Mouse (Mus musculus): Measurements from ENCODE around the gene Abcc4.
A peak's percentile ranks its signal among the peaks of the same experiment; 100 is the strongest.
"Not testable (repeated sequence)": the region's sequence is repeated elsewhere in the genome, so short reads cannot be mapped to it uniquely, and the experiment has no call there.

Abcc4 gene

DNA sequence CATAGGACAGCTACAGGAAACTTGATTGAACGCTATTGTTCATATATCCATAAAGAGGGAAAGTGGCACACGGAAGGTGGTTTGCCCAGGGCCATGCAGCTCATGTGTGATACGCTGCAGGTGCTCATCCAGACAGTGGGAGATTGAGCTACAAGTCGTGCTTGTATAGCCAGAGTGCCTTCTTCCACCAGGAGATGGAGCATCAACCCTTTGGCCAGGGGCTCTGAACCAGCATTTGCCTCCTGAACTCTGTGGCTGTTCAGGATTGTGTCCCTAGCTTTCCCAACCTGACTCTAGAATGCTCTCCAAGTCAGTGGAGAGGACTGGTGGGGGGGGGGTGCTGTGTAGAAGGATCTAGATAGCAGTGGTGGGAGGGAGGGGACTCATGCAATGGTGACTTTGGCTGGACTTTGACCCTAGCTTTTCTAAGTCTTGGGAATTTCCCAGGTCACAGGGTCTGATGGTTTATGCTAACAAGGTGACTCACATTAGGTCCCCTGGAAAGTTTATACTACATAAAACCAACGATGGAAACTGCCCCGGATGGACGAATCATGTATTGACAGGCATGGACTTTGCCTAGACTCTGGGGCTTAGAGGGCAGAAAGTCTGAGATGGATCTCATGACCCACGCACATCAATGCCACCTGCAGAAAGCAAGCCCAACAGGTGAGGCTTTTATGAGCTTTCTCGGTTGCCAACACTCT, 27.6 kb downstream of the Abcc4 start:
- no peak for DNase-seq (ENCODE audit: low spot score in 2 of 2)

DNA sequence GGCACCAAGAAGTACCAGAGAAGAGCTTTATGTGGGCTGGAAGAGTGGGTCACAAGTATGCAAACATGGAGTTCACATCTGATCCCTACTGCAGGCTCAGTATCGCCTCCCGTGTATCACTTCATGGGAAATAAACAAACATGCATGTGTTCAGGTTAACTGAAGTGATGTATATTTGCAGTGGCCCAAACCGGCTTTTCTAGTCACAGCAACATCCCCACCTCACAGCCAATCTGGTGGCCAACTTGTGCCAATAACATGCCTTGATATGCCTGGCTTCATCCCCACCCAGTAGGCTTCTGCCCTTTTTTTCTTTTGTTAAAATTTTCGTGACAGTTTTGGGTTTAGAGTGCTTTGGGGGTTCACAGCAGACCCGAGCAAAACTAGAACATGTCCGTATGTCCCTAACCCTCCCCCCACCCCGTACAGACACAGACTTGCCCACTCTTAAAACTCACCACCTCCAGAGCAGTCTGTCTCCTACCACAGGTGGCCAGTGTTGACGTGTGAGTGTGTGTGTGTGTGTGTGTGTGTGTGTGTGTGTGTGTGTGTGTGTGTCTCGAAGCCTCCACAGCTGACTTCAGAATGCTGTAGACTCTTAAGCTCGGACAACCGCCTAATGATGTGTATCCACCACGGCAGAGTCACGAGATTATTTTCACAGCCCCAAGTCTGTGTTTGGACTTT, 29.6 kb downstream of the Abcc4 start:
- no peak for DNase-seq (ENCODE audit: low spot score in 2 of 2)

- no peak for DNase-seq (ENCODE audit: low spot score in 2 of 2)
Measured at GRCm38 (mm10) chr14:118674705-118675139, 31.3 kb downstream of the Abcc4 start.

- DNase-seq (ENCODE audit: low spot score in 2 of 2) = no peak
Measured at GRCm38 (mm10) chr14:118674224-118674623, 31.8 kb downstream of the Abcc4 start.

DNA sequence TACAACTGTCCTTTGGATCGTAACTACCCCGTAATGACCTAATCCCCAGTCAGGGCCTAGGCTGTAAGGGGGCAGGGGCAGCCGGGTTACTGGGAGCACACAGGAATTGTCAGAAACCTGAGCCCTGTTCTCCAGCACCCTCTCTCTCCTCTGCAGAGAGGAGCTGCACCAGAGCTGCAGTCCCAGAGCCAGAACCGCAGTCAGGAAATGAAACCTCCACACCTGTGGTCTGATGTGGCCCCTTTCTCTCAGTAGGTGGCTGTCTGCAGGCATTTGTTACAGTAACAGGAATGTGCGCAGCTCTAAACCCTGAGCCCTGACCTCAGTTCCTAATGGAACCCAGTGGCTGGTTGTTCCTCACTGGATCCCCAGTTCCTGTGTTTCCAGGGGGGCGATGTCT, 32.5 kb downstream of the Abcc4 start:
- no peak for DNase-seq (ENCODE audit: low spot score in 2 of 2)

- not testable (repeated sequence) for DNase-seq (ENCODE audit: low spot score in 2 of 2)
Measured at GRCm38 (mm10) chr14:118672931-118673330, 33.1 kb downstream of the Abcc4 start.

DNA sequence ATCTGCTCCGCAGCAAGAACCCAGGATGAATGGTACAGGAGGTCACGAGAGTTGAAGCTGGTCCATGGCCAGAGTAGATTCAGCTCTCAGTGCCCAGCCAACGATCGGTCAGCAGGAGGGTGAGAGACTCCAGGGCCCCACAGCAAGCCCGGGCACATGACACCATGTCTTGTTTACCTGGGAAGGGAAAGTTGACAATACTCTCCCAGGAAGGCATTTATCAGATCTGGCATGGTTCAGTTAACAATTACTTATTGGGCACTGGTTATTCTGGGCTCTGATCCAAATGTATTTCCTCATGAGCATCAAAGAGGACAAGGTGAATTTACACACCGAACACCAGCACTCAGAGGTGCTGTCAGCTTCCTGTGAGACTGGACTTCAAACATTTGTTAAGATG, 38.5 kb downstream of the Abcc4 start:
- DNase-seq (ENCODE audit: low spot score in 2 of 2) = no peak

GRCm38 (mm10) chr14:118664661-118665060, 41.4 kb downstream of the Abcc4 start:
- no peak for DNase-seq (ENCODE audit: low spot score in 2 of 2)

- no peak for DNase-seq (ENCODE audit: low spot score in 2 of 2)
Measured at GRCm38 (mm10) chr14:118662625-118663276, 43.3 kb downstream of the Abcc4 start.

DNA sequence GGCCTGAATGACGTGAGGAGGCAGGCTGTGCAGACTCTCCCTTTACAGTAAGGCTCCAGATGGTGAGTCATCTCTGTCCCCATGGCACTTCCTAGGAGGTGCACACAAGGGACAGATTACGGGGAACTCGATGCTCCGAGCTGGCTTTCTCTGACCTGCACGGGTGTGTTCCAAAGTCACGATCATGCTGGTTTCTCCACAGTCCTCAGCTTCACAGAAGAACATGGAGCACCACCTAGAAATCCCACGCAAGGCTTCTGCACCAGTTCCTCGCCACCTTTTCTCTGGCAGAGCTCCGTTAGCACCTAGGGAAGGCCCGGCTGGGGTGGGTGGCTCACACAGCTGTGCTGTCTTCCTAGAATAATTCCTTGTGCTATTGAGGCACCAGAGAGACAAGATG, 43.9 kb downstream of the Abcc4 start:
- DNase-seq (ENCODE audit: low spot score in 2 of 2) = no peak

GRCm38 (mm10) chr14:118659230-118659629, 46.8 kb downstream of the Abcc4 start:
- no peak for DNase-seq (ENCODE audit: low spot score in 2 of 2)

DNA sequence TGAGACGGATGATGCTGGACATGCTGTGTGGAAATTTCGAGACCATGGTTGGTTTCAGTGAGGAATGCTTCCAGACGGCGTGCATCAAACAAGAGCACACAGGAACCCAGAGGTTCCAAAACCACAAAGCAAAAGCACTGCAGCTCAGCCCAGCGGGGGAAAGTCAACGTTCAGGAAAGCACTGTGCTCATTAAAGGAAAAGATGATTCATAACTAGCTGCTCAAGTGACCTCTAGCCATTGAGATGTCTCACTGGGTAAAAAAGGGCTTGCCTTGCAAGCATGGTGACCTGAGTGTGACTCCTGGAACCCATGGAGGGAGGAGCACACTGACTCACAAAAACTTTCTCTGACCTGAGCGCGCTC, 47.7 kb downstream of the Abcc4 start:
- DNase-seq (ENCODE audit: low spot score in 2 of 2) = no peak

GRCm38 (mm10) chr14:118657673-118658327, 48.2 kb downstream of the Abcc4 start:
- DNase-seq (ENCODE audit: low spot score in 2 of 2) = no peak

DNA sequence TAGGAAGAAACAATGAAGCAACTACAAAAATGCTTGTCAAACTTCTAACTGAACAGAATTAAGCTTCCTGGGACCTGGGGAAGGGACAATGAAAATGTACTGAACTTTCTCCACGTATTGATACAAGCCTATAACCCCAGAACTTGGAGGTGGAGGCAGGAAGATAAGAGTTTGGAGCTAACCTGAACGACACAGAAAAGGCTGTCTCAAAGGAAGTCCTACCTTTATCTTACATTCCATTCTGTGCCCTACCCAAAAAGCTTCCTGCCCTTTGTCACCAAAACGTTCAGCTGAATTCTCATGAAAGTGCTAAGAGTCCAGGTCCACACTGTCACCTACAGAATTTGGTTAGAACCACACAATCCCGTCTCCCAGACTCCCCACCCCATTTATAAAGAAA, 48.8 kb downstream of the Abcc4 start:
- no peak for DNase-seq (ENCODE audit: low spot score in 2 of 2)

GRCm38 (mm10) chr14:118656036-118656435, 50.0 kb downstream of the Abcc4 start:
- no peak for DNase-seq (ENCODE audit: low spot score in 2 of 2)

DNA sequence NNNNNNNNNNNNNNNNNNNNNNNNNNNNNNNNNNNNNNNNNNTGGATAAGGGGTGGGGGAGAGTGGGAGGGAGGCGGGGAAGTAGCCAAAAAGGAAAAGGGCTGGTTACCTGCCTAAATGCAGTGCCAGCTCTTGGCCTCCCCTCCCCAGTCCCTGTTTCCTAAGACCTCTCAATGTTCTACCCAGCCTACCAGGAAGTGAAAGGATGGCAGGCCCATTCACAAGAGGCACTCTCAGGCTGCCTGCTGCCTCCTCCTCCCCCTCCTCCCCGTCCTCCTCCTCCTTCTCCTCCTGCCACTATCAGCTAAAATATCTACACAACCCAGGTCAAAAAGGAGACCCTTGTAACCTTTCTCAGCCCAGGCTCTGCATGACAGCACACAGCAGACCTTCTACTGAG, 51.1 kb downstream of the Abcc4 start:
- DNase-seq (ENCODE audit: low spot score in 2 of 2) = no peak

DNA sequence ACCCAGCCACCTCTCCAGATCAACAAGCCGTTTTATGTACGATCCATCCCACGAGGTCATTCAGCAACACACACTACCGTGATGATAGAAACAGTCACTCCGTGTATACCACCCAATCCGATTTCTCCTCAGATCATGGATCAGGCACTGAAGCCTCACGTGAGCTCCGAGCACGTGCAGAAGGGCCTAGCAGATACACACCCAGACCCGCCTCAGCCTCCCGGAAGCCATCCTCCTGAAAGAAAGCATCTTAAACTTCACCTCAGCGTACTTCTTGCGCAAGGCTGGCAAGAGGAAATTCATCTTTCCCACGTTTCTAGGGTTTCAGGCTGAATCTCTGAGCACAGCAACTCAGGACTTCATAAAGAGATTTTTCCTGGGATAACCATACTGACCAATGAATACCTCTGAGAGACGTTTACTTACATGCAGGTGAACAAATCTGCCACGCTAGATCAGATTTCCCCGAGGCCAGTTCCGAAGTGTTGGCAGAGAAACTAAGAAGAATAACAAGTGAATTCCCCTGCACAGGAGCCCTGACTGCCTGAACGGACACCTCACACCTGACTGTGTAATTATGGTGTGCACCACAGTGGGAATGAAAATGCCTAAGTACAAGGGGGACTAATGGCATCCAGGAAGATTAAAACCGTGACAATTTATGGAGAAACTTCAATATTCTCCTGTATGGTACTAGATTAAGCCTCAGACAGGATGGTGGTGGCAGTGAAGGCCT, 54.1 kb downstream of the Abcc4 start:
- DNase-seq (ENCODE audit: low spot score in 2 of 2) = no peak

GRCm38 (mm10) chr14:118649895-118650256, 56.1 kb downstream of the Abcc4 start:
- no peak for DNase-seq (ENCODE audit: low spot score in 2 of 2)

GRCm38 (mm10) chr14:118649199-118649894, 56.7 kb downstream of the Abcc4 start:
- DNase-seq (ENCODE audit: low spot score in 2 of 2) = peak in 1 of 2 experiments; percentile 3

DNA sequence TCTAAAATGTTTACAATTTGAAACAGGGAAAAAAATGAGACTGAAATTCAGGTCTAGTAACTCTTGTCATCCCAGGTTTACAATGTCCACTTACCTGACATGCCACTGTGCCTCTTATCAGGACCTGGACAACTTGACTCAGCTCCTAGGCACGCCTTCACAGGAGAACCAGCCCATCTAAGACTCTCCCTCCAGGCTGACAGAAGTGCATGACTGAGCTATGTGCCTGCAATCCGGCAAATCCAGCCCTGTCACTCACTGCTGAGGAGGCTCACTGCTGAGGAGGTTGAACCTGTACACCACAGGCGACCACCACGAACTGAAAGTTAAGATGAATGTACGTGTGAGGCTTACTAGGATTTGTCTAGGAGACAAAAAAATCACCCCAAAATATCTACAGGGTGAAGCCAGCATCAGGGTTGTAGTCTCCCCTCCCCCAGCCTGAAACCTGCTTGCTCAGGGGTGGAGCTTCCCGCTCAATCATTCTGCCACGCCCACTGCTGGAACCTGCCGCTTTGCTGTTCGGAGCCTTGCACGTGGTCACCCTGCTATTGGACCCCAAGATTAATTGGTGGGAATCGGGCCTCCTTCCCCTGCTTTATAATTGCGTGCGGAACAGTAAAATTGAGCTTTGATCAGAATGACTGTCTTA, 63.0 kb downstream of the Abcc4 start:
- not testable (repeated sequence) for DNase-seq (ENCODE audit: low spot score in 2 of 2)

- DNase-seq (ENCODE audit: low spot score in 2 of 2) = no peak
Measured at GRCm38 (mm10) chr14:118642140-118642539, 63.9 kb downstream of the Abcc4 start.

Measured in natural killer cell, adult 2 months (primary cell).